Mouse (Mus musculus) layer of hippocampus, adult 6 months (tissue): Measurements from ENCODE around the gene Gpld1. TPM values are rescaled to one million over a fixed set of nuclear protein-coding genes. Genes with fewer than 3 reads are reported as not detected.

Source experiments
- long read RNA-seq, 2 experiments: library from polyadenylated mRNA; unstranded; transcript quantifications; one replicate each; pipeline ENCODE4 v2.0.0; 2019 to 2020
- polyA plus RNA-seq: library from polyadenylated mRNA; unstranded; fragments of <200 nt; fragmentation: Nextera tagmentation; gene quantifications from 2 replicates; pipeline ENCODE4 v1.2.3, GENCODE M21; 2021

The Gpld1 gene
- 9.7 and 9.8 TPM in 2 replicates for polyA plus RNA-seq
- long read RNA-seq, experiment 1, full-length matches to known transcripts: 2 of 26 reads
- long read RNA-seq, experiment 1, partial matches to known transcripts: 23 of 26 reads
- long read RNA-seq, experiment 1, other reads (novel, unspliced or antisense): 1 of 26 reads
- long read RNA-seq, experiment 2, full-length matches to known transcripts: 38 of 182 reads
- long read RNA-seq, experiment 2, partial matches to known transcripts: 112 of 182 reads
- long read RNA-seq, experiment 2, other reads (novel, unspliced or antisense): 32 of 182 reads

GRCm38 (mm10) chr13:24942512-24943282 is at the start of gene Gpld1:
TSS of gene Gpld1 (plus strand) at chr13:24943152.

DNA sequence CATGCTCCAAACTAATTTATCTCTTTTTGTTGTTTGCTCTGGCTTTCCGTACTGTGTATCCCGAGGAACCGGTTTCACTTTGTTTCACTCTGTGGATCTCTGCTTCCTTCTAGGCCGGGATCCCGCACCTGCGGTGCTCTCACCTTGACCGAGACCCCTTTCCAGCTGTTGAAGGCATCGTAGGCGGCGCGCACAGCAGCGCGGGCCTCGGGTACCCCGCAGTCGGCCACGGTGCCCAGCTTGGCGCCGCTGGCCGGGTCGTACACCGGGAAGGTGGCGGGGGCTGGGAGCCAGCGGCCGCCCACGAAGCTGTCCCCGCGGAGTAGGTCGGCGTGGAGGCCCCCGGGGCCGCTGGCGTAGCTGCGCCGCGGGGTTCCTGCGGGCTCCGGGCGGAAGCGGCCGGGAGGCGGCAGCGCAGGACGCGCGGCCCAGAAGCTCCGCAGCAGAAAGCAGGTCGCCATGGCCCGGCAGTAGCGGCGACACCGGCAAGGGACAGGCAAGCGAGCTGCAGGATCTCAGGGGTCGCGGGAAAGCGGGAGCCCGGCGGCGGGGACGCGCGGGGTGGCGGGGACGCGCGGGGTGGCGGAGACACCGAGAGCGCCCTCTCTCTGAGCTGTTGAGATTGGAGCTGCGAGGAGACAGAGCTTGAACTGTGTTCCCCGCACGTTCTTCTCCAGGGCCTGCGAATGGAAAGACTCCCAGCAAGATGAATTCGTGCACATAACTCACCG is 5.7 kb upstream of the Gpld1 start, which contains the start of gene Aldh5a1:
Gene Aldh5a1, minus strand, starts transcription at position 554 of the 731 bp plus-strand sequence.

GRCm38 (mm10) chr13:25019793-25020539 is 77.0 kb downstream of the Gpld1 start, which contains the start of gene Mrs2:
TSS of gene Mrs2 (minus strand) at chr13:25020379.

Other genes starting within 250 kb of the Gpld1 start
- 0.23 TPM in 1 of 2 replicates, not detected in the other for gene Armh2, start 201.9 kb upstream of the Gpld1 start, polyA plus RNA-seq
- gene Gmnn, start 181.2 kb upstream of the Gpld1 start, polyA plus RNA-seq: 7.2 and 8.3 TPM in 2 replicates
- gene BC005537, start 141.5 kb upstream of the Gpld1 start, polyA plus RNA-seq: 8.7 and 10.4 TPM in 2 replicates
- 297 and 317 TPM in 2 replicates for gene Acot13, start 111.6 kb upstream of the Gpld1 start, polyA plus RNA-seq
- 15.9 and 16.3 TPM in 2 replicates for gene Tdp2, start 111.5 kb upstream of the Gpld1 start, polyA plus RNA-seq
- gene D130043K22Rik, start 98.0 kb upstream of the Gpld1 start, polyA plus RNA-seq: 6.2 and 6.3 TPM in 2 replicates
- 12.5 and 14.2 TPM in 2 replicates for gene Aldh5a1, start 5.5 kb upstream of the Gpld1 start, polyA plus RNA-seq
- 22.7 and 36.7 TPM in 2 replicates for gene Mrs2, start 77.2 kb downstream of the Gpld1 start, polyA plus RNA-seq
- 6.2 and 7.2 TPM in 2 replicates for gene Dcdc2a, start 112.9 kb downstream of the Gpld1 start, polyA plus RNA-seq